Mouse (Mus musculus) monocyte, adult 5-6 weeks (primary cell): ENCODE results near the gene Tenm4. TPM values are rescaled to one million over a fixed set of nuclear protein-coding genes. Genes with fewer than 3 reads are reported as not detected.

Experiments used
- ATAC-seq: fragments of 153-309, 156-312 bp; replicated peaks from 2 replicates; pipeline ENCODE4 v1.8.0; 2017; ENCODE audit warnings: mild to moderate bottlenecking; ENCODE audit not compliant: low TSS enrichment, insufficient number of reproducible peaks, severe bottlenecking, poor library complexity, low FRiP score
- total RNA-seq: library from RNA; stranded (forward); fragments of 200-1000, 200-491, 200-594 nt; gene quantifications from 3 replicates; pipeline ENCODE4 v1.2.3, GENCODE M21; 2017

Gene Tenm4
- total RNA-seq, 1 experiment from 2014 or later = 0.38 TPM

DNA sequence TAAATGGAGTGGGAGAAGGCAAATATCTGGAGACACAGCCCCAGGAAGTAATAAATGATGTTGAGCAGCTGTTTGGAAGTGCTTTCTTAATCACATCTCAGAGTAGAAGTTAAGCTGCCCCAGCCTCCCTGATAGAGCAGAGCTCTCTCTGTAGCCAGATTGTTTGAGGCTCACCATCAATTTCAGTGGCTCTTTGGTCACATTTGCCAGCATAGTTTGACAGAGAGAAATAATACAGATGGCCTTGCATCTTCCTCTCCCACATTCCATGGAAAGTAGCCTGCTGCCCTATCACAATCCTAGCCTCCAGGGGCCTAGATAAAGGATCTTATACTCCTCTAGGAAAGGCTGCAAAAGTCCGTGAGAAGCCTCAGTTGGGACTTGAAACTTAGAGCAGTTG is 462.0 kb downstream of the Tenm4 start:
- ATAC-seq = no peak

DNA sequence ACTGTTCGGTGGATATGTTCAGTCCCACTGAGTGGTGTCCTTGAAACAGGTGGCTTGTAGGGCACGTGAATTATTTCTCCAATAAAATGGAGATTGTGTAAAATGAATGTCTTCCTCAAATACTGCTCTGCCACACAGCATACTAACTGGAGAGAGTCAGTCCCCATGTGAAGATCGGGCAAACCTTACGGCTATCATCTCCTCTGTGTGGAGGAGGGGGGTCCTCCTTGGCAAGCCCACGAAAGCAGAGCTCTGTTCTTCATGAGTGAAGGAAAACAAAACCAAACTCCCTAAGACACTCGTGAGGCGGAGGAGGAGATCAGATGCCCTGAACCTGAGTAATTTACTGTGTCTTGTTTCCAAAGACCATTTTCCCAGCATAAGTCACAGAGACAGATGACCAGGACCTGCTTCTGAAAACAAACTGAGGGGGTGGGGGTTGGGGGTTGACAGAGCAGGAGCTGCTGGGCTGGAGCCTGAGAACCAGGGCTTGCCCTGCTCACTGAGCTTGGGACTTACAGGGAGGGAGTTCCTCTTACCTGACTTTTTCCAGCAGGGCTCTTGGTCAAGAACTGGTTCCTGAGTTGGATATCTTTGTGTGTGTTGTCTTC is 464.9 kb downstream of the Tenm4 start:
- no peak for ATAC-seq

DNA sequence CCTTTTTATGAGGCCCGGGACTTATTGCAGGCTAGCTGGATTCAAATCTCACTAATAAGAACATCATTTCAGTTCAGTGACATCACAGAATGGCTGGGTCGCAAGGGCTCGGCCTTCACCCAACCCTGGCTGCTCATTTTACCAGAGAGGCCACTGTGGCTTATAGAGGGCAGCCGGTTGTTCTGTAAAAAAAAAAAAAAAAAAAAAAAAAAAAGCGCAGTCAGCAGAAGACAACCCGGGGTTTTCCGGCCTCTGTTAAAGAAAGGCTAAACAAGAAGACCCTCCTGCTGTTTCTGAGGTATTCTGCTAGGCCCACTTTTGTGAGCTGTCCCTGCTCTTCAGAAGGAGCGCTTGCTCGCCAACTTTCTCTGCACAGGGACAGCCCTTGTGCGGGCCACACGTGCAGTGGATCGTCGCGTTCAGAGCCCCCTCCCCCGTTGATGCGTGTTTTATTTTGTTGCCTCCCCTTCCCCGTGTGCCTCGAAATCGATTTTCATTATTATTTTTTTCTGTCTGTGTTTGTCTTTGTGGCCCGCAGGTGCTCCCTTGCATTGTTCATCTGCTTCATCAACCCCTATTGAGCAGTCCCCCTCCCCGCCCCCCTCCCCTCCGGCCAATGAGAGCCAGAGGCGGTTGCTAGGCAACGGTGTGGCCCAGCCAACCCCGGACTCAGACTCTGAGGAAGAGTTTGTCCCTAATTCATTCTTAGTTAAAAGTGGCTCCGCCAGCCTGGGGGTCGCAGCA is 472.6 kb downstream of the Tenm4 start:
- no peak for ATAC-seq

DNA sequence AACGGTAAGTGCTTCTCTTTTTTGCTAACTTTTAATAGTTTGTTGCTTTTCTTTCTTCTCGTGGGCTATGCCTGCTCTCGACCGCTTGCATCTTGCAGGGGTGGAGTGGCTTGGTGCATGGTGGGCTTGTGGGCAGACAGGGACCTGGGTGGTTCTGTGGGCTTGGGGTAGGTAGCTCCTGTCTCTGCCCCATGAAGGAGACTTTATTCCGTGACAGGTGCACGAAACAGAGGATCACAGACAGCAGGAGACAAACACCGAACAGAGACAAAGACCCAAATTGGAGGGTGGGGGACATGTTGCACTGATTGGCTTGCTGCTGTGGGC is 473.1 kb downstream of the Tenm4 start:
- ATAC-seq = no peak

DNA sequence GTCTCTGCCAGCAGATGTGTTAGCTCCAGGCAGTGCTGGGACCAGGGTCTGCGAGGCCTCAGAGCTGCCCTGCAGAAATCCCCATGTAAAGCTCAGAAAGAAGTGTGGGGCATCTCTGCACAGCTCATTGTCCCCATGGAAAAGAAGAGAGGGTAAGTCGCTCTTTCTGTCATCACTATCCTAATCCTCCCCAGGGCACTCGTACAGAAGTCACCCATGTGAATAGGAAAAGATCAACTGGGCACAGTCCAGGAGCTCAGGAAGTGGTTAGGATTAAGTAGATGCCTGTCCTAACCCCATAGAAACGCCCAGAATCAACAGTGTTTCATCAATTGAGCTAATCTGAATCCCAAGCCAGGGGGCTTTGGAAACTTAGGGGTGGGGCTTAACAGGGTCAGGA is 476.6 kb downstream of the Tenm4 start:
- ATAC-seq = no peak

DNA sequence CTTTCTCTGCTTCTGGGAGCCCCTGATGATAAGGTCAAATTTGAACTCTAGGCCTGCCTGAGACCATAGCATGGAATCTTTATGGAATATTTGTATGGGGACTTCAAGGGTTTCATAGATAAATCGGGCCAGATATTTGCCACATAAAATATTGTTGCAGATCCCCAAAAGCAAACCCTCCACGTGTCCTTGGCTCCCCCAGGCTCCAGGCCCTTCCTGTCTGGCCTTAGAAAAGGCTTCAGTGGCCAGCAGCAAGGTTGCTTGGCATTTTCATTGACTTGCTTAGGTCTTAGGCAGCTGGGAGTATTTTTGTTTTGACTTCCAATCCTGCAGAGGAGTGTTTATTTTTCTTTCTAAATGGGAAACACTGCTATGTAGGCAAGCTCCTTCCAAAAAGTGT is 477.6 kb downstream of the Tenm4 start:
- ATAC-seq = no peak

DNA sequence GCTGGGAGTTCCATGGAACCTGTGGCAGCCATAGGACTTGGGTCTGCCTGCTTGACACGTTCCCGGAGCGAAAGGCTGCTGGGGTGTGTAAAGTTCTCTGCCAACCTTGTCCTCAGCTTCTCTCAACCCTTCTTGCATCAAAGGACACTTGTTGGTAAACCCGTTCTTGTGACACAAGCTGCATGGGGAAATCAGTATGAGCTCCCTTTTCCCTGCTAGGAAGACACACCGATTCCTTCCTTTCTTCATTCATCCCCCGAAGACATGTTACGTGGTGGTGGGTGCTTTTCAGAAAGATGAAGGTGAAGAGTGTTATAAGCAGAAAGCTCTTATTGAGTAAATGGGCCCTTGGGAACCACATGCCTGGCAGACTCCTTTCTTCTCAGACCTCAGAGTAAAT is 478.1 kb downstream of the Tenm4 start:
- ATAC-seq = no peak

DNA sequence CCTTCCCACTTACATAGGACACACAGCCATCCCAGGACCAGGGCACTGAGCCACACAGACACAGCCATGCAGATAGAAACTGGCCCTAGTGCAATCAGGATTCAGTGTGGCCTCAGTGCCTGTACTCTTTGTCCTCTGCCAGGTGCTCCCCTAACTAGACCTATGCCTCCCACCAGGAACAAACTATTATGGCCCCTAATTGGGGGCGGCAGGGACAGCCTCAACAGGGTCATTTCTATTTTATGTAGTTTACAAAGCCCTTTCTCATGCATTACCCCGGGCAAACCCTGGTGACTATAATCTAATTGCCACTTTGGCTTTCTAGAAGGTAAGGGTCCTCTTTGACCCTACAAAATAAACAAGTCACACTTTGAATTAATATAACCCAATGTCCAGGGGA is 479.4 kb downstream of the Tenm4 start:
- no peak for ATAC-seq

DNA sequence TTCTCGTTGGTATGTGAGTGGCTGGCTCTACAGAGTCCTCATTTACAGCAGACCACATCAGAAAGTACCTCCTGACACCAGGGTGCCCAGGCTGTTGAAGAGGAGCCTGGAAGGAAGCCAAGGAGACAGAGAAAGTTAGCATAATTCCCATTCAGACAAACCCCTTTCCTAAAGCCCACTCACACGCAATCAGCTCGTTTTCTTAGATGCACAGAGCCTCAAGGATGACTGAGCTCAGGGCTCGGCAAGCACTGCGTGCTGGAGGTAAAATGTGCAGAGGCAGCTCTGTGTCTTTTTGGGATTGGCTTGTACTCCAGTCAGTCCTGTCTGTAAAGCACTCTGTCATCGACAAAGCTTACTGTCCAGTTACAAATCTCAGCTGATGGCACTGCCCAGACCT is 480.0 kb downstream of the Tenm4 start:
- ATAC-seq = no peak

DNA sequence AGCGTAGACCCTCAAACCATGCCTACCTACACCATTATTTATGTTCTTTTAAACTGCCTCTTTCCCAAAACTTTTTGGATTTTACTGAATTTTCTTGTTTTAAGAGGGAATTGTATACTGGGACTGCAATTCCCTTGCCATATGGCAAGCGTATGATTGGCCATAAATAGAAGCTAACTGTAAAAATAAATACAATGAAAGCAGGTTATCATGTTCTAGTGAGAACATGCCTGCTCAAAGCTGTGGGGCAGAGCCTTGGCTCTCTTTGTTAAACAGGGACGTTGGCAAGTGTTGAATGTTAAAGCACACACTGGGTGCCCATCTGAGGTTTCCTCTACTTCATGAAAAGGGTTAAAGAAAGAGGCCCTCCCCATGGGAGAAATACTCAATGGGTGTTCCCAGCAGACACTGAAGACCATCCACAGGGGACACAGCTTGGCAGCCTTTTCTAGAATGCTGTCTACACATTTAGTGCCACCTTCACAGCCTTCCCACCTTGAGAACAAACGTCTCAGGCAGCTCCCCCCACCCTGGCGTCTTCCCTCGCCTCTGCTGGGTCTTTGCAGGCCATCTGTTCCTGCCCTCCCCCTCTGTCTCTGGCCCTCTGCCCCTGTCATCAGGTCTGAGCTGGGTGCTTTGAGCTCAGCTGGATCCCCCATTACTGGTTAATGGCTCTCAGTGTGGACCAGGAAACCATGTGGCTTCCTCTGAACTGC is 480.7 kb downstream of the Tenm4 start:
- no peak for ATAC-seq

DNA sequence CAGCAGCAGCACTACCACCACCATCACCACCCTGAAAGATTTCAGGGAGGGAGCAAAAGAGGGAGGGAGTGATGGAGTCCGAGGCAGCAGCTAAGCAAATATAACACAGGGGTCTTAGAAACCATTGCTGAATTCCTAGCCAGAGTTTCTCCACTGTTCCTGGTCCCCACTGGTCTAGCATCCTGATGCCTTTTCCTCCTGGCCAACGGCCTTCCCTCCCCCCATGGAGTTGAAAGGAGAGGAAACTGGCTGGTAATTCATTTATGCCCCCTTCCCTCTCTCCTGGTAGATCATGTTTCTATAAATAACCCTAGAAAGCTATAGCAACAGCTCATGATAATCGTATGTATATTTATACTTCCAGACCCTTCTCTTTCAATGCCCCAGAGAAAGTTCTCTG is 481.8 kb downstream of the Tenm4 start:
- ATAC-seq = no peak

DNA sequence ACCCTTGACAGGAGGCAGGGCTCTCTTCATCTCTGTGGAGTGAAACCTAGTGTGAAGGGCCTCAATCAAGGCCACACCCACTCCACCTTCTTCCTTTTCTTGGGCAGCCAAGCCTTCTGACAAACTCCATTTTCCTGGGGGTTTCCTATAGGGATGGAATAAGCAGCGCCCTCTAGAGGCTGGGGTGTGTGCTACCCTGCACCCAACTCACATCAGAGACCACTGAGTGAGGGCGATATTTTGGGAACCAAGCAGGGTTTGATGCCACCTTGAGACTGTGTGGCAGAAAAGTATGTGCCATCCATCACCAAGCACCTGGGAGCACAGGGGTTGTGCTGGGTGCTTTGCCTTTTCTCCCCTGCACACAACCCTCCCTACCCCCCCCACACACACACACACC is 483.2 kb downstream of the Tenm4 start:
- no peak for ATAC-seq

DNA sequence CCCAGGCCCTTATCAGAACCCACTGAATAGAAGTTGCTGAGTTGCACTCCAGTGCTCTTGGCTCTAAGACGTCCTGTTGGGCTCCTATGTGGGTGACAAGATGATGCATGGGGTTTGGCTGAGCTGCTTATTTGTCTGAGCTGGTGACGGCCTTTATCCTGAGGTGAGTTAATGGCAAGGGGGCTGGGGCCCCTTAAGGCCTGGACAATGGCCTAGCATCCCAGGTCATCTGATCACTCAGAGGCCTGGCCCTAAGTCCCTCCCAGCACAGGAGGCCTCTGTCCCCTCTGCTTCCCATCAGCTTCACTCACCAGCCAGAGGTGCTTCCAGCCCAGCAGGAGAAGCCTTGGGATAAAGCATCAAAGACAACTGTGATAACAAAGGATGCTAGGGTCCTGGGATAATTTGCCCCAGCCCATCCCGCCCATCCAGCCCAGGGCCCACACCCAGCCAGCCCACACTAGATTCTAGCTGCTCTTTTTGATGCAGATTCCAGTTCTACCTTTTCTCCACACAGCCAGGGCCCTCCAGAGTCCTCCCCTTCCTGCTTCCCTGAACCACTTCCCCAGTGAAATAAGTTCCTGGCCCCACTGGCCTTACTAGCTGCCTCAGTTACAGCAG is 484.2 kb downstream of the Tenm4 start:
- no peak for ATAC-seq

DNA sequence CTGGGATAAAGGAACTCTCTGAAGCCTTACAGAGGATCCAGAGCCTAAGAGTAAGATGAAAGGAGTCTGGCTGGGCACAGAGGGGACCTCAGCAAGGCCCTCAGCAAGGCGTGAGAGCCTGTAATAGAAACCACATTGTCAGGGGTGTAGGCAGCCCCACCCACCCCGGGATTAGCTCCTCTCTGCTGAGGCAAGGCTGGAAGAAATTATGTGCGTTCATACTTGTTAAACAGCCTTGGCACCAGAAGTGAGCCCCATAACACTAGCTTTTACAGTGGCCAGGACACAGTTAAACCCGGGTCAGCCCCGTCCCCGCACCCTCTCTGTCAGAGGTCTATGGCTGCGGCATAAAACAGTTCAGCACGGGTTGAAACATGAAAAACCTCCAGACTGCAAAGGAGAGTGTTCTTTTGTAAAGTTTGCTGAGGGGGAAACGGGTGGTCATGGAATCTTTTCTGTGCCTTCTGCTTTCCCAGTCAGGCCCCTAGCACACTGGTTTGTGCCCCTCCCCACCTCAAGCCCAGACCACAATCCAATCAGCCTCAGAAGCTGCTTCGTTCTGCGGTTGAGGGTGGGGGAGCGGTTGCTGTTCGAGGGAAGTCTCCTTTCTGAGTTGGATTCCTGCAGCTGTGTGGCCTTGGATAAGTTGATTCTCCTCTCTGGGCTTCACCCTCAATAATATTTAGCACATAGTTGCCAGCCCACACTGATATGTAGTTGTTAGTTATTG is 486.2 kb downstream of the Tenm4 start:
- ATAC-seq = no peak

DNA sequence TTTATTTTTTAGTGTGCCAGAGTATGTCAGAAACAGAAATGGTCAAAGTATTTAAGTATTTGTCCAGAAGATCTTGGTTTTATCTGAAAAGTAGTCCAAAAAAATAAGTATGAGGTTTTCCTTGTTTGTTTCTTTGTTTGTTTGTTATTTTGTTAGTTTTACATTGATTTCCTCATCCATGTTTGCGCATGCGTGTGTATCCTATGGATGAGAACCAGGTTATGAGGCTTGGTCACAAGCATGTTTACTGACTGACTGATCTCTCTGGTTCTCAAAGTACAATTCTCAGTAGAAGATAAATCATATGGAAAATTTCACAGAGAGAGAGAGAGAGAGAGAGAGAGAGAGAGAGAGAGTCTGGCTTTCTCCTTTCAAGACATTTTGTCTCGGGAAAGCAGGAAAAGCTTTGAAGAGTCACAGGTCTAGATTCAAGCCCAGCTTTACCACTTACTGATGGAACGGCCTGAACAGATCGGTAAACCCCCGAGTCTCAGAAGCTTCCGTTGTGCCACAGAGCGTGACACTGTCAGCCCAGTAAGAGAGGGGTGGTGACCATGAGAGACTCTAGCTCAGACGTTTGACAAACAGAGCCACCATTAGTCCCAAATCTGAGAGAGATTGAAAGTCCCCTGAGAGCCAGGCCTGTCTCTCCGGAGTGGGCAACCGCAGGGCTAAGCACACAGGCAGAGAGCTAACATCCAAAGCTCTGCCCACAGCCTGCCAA is 487.0 kb downstream of the Tenm4 start:
- ATAC-seq = no peak

DNA sequence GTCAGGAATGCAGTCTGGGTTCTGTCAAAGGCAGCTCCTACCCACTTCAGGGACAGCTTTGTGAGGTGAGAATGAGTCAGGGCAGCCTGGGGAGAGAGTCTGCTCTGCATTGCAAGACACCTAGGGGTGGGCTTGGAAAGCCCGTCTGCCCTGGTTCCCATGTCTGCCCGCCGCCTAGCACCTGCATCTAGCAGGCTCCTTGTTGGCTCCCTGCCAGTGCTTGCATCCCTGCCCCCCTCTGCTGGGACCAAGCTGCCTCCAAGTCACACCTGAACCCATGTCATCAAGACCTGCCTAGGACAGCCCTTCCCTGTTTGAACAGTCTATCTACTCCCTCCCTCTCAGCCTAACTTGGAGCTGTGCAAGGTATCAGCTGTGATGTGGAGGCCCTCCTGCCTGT is 489.9 kb downstream of the Tenm4 start:
- ATAC-seq = no peak

DNA sequence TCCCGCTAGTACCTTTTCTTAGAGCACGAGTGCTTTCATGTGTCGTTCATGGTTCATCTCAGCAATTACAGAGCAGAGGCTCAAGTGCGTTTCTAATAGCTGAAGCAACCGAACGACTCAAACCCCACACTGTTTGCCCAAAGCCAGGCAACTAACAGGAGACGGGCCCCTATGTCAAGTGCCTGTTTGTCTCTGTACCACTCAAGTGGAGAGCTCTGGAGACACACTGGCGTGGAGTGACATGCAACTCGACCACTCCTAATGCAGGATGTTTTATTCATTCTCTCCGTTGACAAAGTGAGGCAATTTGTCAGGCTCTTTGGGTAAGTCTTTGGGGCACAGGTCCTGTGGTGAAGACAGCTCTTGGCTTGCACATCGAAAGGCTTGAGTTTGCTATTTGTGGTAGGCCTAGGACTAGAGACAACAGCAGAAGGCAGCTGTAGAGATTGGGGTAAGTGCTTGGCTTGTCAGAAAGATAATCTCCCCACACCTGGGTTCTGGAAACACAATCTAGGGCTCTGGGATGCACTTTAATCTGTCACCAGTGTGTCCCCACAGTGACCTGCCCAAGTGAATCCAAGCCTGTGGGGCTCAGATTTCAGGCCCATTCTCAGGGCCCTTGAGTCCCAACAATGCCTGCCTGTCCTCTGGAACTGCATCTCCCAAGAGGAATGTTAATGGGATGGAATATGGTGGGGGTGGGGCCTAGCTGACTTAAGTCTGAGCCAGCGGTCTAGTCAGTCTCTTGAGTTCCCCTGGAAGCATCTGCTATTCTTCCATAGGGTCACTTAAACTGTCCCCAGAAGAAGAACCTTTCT is 490.5 kb downstream of the Tenm4 start:
- no peak for ATAC-seq

DNA sequence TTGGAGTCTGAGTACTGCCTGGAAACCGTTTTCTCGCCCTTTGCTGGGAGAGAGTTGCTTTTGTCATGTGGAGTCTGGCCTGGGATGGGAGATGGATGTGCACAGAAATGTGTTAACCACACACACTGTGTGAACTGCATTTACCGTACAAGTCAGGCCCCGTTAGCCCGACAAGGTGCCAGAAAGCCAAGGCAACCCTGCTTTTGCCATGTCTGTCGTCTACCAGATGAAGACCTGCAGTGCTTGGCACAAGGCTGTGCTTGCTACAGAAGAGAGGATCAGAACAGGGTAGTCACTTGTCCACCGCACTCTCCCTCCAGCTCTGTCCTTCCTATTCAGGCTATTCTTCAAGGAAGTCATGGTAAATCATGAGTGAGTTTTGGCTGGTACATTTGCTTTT is 492.3 kb downstream of the Tenm4 start:
- ATAC-seq = no peak
